Mouse (Mus musculus): Measurements from ENCODE around the gene Zfp871. TPM values are rescaled to one million over a fixed set of nuclear protein-coding genes. Genes with fewer than 3 reads are reported as not detected.

Zfp871 gene
- total and polyA plus RNA-seq, 3 experiments = 9.3 to 13.4 (median 9.8) TPM

DNA sequence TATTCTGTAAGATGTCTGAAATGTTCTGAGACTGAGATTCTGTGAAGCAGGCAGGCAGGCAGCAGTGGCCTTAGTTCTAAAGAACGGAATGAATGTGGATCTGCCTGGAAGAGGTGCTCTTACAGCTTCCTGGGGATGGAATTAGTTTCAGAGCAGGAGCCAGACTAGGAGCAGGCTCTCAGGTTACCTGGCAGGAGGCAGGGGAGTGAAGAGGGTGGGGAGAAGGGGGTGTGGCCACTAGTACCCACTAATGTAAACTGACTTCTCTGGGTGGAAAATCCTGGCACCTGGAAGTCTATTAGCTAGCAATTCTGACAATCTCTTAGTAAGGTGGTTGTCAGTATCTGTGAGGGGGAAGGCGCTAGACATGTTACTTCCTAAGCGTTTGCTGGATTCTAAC, 2.4 kb downstream of the Zfp871 start:
- H3K79me2 ChIP-seq (replicated peaks; ENCODE audit: control insufficient read depth, extremely low read depth, insufficient read depth, poor library complexity, severe bottlenecking) = peaks cover 56% of the 10 kb centered on the region
- dilution Hi-C loops (cut with MboI; ENCODE audit: extremely low pct_ligation_motif_present, extremely low pct_unique_long_range_greater_than_20kb, low sequenced_read_pairs) = no loop called here
- H3K27ac ChIP-seq (ENCODE audit: insufficient read depth, low read depth) = no peak overlapping the region
- H3K4me2 ChIP-seq (ENCODE audit: insufficient read depth, low read depth, poor library complexity, severe bottlenecking) = no peak overlapping the region
- no peak for DNase-seq (ENCODE audit: extremely low read depth)
- peaks cover 7 to 16% of the 10 kb centered on the region in 2 experiments; a peak in 3 of 4 replicates for H3K4me1 ChIP-seq (ENCODE audit: control insufficient read depth in 1 of 2, insufficient read depth in 2 of 2)
- no peak overlapping the region for H3K9ac ChIP-seq (ENCODE audit: insufficient read depth, low read depth)
- TF ChIP-seq PAX5 (IDR thresholded peaks at IDR 0.05; ENCODE audit: low read length) (no peak), SIN3A (IDR thresholded peaks at IDR 0.05; ENCODE audit: low read length) (no peak), MEF2A (IDR thresholded peaks at IDR 0.05; ENCODE audit: borderline replicate concordance, low read depth, low read length) (no peak), TCF12 (IDR thresholded peaks at IDR 0.05; ENCODE audit: low read depth, low read length) (no peak), IRF4 (IDR thresholded peaks at IDR 0.05; ENCODE audit: low read depth, low read length) (no peak), NELFE (IDR thresholded peaks at IDR 0.05; ENCODE audit: low read depth, low read length) (no peak), ETS1 (conservative IDR thresholded peaks at IDR 0.05; ENCODE audit: low read depth, low read length) (no peak), CHD1 (IDR thresholded peaks at IDR 0.05; ENCODE audit: low read depth, low read length) (no peak), UBTF (IDR thresholded peaks at IDR 0.05; ENCODE audit: low read depth, low read length) (no peak), TBP (conservative IDR thresholded peaks at IDR 0.05; ENCODE audit: low read depth, low read length) (no peak), CTCF (conservative IDR thresholded peaks at IDR 0.05 in 1 of 2, IDR thresholded peaks at IDR 0.05 in 1 of 2; ENCODE audit: low read depth in 2 of 2, low read length in 2 of 2) (no peak)
- H3K4me3 ChIP-seq (replicated peaks in 1 of 3; ENCODE audit: low read depth in 2 of 3, low read length in 2 of 3, poor library complexity in 1 of 3) = no peak overlapping the region
- H3K36me3 ChIP-seq (replicated peaks in 1 of 2; ENCODE audit: control insufficient read depth in 1 of 2, insufficient read depth in 1 of 2, low read length in 1 of 2) = peaks cover 26 to 44% of the 10 kb centered on the region in 2 experiments
- H3K27me3 ChIP-seq (replicated peaks) = no peaks in the 10 kb centered on the region
- H3K9me3 ChIP-seq (replicated peaks; ENCODE audit: low read length) = no peaks in the 10 kb centered on the region
- in situ Hi-C loops (cut with MboI; ENCODE audit: low pct_ligation_motif_present, low pct_unique_long_range_greater_than_20kb, low sequenced_read_pairs) = no loop called here

DNA sequence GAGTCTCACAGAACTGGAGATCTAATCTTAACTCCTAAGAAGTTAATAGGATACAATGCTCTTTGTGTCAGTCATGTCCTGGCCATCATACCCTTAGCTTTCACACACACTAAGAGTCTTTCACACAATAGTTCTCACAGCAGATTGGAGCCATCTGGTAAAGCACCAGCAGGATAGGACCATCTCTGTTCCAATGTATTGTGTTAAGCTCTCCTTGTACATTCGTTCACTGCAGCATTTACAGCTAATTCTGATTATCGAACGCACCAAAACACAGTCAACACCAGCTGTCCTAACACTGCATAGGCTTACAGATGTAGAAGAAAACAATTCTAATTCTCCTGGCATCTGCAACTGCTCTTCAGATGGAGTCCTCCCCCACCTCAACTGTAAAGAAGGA, 10.5 kb downstream of the Zfp871 start:
- Histone ChIP-seq H3K79me2 (replicated peaks; ENCODE audit: control insufficient read depth, extremely low read depth, insufficient read depth, poor library complexity, severe bottlenecking) (peaks cover 48% of the 10 kb centered on the region), H3K27ac (ENCODE audit: insufficient read depth, low read depth) (no peak overlapping the region), H3K4me3 (replicated peaks in 1 of 3; ENCODE audit: low read depth in 2 of 3, low read length in 2 of 3, poor library complexity in 1 of 3) (no peak overlapping the region), H3K9ac (ENCODE audit: insufficient read depth, low read depth) (no peak overlapping the region), H3K4me2 (ENCODE audit: insufficient read depth, low read depth, poor library complexity, severe bottlenecking) (no peak overlapping the region), H3K36me3 (replicated peaks in 1 of 2; ENCODE audit: control insufficient read depth in 1 of 2, insufficient read depth in 1 of 2, low read length in 1 of 2) (peaks cover 57 to 85% of the 10 kb centered on the region in 2 experiments), H3K27me3 (replicated peaks) (no peaks in the 10 kb centered on the region), H3K9me3 (replicated peaks; ENCODE audit: low read length) (no peaks in the 10 kb centered on the region), H3K4me1 (ENCODE audit: control insufficient read depth in 1 of 2, insufficient read depth in 2 of 2) (peaks cover 0 to 3% of the 10 kb centered on the region in 2 experiments; a peak in 1 of 4 replicates)
- dilution Hi-C loops (cut with MboI; ENCODE audit: extremely low pct_ligation_motif_present, extremely low pct_unique_long_range_greater_than_20kb, low sequenced_read_pairs) (no loop called here), in situ Hi-C loops (cut with MboI; ENCODE audit: low pct_ligation_motif_present, low pct_unique_long_range_greater_than_20kb, low sequenced_read_pairs) (no loop called here)
- DNase-seq (ENCODE audit: extremely low read depth) = no peak
- no peak for TF ChIP-seq UBTF (IDR thresholded peaks at IDR 0.05; ENCODE audit: low read depth, low read length)
- TF ChIP-seq MYC (IDR thresholded peaks at IDR 0.05; ENCODE audit: low read depth, low read length) = no peak
- no peak for TF ChIP-seq TBP (conservative IDR thresholded peaks at IDR 0.05; ENCODE audit: low read depth, low read length)
- TF ChIP-seq MAZ (IDR thresholded peaks at IDR 0.05; ENCODE audit: low read depth, low read length) = no peak
- TF ChIP-seq BHLHE40 (IDR thresholded peaks at IDR 0.05; ENCODE audit: low read depth, low read length) = no peak
- no peak for TF ChIP-seq ZMIZ1 (IDR thresholded peaks at IDR 0.05; ENCODE audit: low read depth, low read length)
- TF ChIP-seq SMC3 (IDR thresholded peaks at IDR 0.05; ENCODE audit: low read depth, low read length) = no peak
- no peak for TF ChIP-seq POLR2A (IDR thresholded peaks at IDR 0.05; ENCODE audit: low read depth, low read length)
- no peak for TF ChIP-seq JUN (IDR thresholded peaks at IDR 0.05; ENCODE audit: insufficient read depth, low read depth, low read length)
- TF ChIP-seq ELF1 (IDR thresholded peaks at IDR 0.05; ENCODE audit: low read depth, low read length) = no peak
- no peak for TF ChIP-seq EP300 (IDR thresholded peaks at IDR 0.05; ENCODE audit: low read length)
- no peak for TF ChIP-seq CHD2 (IDR thresholded peaks at IDR 0.05; ENCODE audit: low read length)
- TF ChIP-seq SIN3A (IDR thresholded peaks at IDR 0.05; ENCODE audit: low read length) = no peak
- TF ChIP-seq RAD21 (IDR thresholded peaks at IDR 0.05; ENCODE audit: low read depth, low read length) = no peak
- TF ChIP-seq MAX (IDR thresholded peaks at IDR 0.05; ENCODE audit: low read length) = no peak
- TF ChIP-seq KAT2A (IDR thresholded peaks at IDR 0.05; ENCODE audit: insufficient replicate concordance, low read length) = no peak
- no peak for TF ChIP-seq ZNF384 (IDR thresholded peaks at IDR 0.05; ENCODE audit: low read depth, low read length)
- TF ChIP-seq USF1 (IDR thresholded peaks at IDR 0.05; ENCODE audit: low read depth, low read length) = no peak
- TF ChIP-seq POLR2AphosphoS2 (IDR thresholded peaks at IDR 0.05; ENCODE audit: low read depth, low read length) = no peak

Measured in CH12.LX (cell line).